Mouse (Mus musculus) c-Kit-negative CD71-positive TER-119-positive erythroid progenitor cells, embryonic 14.5 days (primary cell): Measurements from ENCODE around the gene Cdk10.
A peak's percentile ranks its signal among the peaks of the same experiment; 100 is the strongest.
"Not testable (repeated sequence)": the region's sequence is repeated elsewhere in the genome, so short reads cannot be mapped to it uniquely, and the experiment has no call there.

ENCODE experiments used
- DNase-seq: peaks from one replicate; pipeline ENCODE4 v3.0.0-alpha.2; 2013; ENCODE audit warnings: low read depth, low spot score

Gene Cdk10

DNA sequence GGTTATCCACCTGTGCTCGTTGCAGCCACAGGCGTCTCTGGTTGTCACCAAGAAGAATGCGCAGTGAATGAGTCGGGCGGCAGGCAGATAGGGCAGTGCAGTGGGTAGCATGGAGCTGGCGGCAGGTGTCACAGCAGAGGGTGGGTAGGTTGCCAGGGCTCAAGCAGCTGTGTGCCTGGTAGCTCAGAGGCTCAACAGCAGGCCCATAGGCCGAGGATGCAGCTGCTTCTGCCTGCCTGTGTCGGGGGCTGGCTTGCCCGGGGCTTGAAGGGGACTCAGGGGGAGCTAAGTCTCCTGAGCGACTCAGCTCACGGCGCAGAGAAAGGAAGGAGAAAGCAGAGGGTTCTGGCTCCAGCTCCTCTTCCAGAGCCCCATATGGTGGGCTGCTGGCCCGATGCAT is 8.7 kb downstream of the Cdk10 start:
- DNase-seq, result no peak

DNA sequence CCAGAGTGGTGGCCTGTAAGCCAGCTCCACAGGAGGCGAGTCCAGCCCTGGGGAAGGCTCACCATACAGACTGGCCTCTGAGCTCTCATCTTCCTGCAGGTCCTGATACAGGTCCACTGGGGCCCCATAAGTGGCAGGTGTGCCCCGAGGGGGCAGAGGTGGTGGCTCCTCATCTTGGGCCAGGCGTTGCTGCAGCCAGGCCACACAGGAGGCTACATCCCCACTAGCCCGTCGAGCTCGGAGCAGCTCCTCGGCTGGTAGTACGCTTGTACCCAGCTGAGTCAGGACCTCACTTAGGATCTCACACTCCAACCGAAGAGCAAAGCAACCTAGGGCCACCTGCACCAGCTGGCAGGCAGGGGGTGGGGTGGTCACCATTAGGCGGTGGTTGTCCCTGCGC is 9.1 kb downstream of the Cdk10 start:
- no peak for DNase-seq

DNA sequence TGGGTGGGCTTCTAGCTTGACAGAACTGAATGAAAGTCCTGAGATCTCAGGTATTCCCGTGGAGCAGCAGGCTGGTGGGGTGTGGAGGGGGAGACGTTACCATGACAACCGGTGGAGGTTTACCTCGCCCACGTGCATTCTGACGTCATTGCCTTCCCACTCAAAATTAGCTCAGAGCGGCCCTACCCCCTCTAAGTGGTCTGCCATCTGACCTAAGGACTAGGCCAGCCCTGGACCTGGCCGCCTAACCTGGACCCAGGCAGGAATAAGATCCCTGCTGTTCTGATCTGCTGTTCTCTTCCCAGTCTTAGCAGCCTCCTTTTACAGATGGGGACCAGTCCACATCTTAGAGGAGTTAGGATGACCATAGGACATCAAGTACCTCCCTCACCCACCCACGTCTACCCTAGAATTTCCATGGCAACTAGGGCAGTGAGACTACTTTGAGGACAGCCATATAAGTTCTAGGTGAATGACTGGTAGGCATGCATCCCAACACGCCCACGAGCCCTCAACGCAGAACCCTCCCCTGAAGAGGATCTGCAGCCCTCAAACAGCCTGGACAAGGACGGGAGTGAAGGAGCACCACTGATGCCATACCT is 10.4 kb downstream of the Cdk10 start:
- no peak for DNase-seq

DNA sequence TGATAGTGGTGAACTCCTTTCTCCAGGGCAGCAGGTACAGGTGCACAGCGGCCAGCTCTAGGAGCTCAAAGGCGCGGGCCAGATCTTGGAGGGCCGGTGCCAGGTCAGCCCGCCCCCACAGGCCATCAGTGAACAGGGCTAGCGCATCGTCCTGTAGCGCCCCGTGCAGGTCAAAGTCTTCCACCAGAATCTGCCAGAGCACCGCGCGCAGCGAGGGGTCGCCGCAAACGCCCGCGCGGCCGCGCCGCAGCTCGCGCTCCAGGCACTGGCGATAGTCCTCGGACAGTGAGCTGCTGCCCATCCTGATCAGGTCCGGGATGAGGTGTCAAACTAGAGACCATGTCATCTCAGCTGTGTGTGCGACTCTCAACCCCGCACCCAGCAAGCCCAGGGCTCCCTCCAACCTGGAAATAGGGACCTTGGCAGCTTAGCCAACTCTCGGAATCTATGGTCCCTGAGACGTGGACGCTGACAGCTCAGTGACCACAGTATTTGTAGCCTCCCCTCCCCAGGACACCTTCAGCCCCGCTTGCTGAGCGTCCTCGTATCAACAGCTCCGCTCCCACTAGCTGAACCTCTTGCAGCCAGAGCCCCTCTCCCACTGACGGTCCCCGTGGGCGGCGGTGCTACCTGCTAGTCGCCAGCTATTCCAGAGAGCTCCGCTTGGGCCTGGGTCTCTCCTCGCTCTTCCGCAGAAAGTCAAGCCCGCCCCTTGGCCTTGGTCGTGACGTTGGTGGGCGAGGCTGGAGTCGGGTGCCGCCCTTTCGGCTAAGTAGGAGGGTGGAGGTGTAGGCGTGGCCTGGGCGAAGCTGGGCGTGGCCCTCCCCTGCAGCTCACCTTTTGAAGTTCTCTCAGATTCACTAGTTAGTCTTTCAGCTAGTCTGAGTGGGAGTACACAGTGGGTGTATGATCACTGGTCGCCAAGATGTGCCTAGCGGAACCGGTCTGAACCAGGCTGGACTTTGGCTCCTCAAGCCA is 11.2 kb downstream of the Cdk10 start, which contains the start of gene Spata2l:
TSS of gene Spata2l (minus strand) at position 714 of the 978 bp plus-strand sequence.
- peak; percentile 61 for DNase-seq

DNA sequence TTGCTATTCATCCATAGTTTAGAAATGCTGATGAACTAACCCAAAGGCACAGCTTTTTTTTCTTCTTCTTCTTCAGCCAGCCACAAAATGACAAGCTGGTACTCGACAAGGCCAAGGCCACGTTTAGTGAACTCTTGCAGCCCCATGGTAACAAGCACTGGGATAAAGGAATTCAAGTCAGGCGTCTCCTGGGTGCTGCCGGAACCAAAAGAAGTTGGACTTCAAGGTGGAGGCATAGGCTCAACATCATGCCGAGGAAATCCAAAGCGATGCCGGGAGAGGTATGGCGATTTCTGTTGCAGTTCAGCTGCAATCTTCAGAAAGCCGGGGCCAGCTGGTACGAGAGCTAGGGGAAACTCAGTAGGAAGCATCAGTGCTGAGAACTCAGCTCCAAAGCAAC is 14.8 kb downstream of the Cdk10 start:
- DNase-seq, result no peak

DNA sequence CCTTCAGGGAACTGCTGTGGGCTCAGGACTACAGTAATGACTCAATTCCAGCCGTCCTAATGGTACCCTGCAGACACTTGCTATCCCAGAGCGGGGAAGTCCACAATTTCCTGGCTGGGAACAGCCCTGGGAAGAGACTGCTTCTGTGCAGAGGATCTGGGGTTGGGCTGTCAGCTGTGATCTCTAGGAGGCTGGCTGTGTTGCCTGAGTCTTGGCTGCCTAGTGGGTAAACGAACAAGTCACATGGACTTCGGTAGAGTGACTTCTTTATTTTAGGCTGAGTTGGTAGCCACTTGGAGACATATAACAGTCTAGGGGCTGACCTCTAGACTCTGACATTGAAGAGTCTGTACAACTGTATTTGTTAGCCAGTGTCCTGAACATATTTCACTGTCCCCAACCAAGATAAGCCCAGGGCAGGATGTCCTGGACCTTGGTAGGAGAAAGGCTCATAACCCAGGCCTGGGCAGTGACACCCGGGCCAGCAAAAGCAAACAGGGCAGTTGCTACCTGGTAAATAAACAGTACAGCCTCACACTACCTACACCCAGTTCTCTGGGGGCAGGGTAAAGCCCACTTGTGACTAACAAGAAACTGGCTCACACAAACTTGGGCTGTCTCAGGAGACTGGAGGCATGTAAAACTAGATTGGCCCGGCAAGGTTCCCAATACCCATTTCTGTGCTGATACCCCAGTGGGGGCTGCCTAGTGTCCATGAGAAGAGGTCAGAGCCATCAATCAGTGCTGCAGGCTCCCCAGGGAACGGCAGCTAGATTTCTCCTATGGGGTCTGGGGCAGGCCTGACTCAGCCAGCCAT is 17.7 kb downstream of the Cdk10 start:
- no peak for DNase-seq

DNA sequence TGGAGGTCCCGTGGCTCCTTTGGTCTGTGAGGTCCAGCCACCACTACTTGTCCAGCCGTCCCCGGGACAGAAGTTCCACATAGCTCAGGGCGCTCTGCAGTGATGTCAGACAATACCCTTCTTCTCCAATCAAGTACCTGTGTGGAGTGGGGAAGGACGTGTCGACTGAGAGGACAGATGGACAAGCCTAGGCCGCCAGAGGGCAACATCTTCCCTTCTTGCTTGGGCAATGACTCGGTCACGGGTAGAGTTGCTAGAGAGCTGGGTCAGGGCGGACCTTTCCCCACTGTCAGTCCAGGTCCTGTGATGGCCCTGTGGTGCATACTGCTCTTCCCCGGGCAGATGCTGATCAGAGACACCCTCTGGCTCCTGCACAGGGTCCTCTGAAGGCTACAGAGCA is 18.4 kb downstream of the Cdk10 start:
- no peak for DNase-seq

DNA sequence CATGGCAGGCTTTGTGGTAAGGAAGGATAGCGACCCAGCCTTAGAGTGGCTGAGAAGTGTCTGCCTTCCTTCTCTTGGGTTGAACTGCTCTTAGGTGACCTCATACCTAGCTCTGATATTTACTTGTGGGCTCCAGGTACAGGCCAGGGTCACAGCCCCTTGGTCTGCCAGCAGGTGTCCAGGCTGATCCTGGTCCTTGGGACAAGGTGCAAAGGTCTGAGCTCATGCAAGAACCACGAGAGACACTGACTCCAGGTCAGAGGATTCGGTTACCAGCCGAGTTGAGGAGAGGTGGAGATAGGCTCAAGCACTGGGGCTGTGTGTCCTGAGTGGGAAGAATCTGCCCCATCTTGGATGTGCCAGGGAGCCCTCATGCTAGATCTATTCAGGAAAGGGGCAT is 19.7 kb downstream of the Cdk10 start:
- DNase-seq, result no peak

DNA sequence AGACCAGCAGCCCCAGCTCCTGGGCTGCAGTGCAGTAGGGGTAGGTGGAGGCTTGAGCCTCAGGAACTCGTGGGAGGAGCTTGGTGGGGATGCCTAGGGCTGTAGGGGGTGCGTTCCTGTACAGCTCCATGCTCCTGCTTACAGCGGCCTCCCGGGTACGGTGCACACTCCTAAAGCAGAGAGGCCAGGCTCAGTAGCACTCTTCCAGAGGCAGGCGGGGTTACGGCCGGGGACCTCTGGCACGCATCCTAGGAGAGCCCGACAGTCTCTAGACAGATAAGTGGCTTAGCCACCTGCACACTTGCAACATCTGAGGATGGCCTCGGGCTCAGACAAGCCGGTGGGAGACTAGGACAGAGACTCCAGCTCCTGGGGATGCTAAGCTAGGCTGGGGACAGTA is 20.9 kb downstream of the Cdk10 start:
- DNase-seq, result no peak

DNA sequence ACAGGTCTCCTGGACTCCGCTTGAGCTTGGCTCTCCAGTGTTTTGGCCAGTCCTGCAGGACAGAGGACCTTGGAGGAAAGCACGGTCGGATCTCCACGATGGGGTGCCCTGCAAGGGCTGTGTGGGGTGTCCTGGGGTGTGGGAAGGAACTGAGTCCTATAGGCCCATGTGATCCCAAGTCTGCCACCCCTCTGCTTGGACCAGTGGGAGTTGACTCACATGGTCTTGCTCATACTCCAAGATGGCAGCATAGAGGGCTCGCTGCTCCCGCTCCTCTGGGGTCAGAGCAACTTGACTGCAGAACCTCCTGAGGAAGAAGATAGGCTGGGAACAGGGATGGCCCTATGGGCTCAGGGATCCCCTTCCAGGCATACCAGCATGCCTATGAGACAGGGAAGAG is 23.1 kb downstream of the Cdk10 start:
- DNase-seq, result no peak

DNA sequence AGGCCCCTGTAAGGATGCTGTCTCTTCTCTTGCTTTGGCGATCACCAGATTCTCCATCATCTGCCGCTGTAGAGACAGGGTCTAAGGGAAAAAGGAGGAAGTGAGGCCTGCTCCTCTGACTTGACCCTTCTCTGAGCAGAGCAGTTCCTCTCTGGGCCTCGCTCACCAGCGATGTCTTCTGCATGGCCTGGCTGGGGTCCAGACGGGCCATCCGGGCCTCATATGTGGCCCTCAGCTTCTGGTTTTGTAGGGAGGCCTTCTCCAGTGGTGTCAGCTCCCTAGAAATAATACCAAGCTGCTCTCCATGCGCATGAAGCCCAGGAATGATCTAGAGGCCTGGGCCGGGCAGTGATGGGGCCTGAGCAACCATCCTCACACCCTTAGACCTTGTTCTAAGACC is 24.0 kb downstream of the Cdk10 start:
- DNase-seq, result no peak

DNA sequence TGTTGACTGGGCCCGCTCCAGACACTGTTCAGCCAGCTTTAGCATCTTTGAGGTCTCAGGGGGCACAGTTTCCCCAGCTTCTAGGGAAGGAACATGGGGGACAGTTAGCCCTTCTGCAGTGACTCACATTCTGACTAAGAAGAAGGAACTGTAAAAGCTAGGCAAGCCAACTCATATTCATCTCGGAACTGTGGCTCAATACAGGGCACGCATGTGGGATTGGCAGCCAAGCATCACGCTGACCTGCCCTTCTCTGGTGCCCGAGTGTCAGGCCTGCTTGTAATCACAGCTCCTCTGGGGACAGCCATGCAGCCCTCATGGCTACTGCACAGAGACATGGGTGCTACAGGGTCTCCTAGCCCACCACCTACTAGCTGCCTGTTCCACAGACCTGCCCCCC is 26.3 kb downstream of the Cdk10 start:
- no peak for DNase-seq

DNA sequence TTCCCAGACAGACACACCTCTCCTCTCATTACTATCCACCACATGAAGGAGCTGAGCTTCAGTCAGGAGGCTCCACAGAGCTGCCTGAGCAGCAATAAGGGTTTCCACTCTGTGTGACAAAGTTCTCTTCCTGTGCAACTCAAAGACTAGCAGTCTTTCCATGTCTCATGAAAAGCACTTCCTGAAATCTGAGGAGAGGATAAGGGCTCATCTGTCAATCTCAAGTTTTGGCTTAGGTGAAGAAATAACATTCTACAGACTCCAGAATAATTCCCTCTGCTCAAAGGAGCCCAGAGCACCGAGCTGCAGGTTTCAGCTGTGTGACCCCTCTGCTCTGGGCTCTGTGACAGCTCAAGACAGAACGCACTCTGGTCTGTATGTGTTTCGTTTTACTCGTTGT is 28.3 kb downstream of the Cdk10 start:
- no peak for DNase-seq

DNA sequence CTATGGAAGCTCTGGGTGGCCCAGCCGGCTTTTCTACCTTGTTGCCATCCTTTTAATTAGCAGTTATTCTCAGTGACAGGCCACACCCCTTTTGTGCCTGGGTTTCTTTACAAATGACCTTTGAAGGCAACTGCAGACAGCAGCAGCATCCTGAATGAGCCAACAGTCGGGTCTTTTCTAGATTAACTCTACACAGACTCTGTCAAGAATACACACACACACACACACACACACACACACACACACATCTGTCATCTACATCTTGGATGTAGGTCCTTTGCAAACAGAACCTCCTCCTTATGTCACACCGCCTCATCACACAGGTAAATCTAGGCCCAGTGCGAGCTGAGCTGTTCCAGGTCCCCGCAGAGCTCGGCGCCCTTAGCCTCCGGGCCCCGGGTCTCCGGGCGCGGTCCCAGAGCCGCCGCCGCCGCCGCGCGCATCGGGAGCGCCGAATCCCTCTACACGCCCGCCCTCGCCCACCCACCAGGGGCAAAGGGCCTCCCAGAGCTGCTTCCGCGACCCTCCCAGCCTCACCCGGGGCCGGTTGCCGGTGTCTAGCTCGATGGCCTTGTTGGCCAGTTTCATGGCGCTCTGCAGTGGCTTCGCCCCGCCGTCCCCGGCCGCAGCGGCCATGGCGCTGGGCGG is 28.9 kb downstream of the Cdk10 start:
- no peak for DNase-seq

DNA sequence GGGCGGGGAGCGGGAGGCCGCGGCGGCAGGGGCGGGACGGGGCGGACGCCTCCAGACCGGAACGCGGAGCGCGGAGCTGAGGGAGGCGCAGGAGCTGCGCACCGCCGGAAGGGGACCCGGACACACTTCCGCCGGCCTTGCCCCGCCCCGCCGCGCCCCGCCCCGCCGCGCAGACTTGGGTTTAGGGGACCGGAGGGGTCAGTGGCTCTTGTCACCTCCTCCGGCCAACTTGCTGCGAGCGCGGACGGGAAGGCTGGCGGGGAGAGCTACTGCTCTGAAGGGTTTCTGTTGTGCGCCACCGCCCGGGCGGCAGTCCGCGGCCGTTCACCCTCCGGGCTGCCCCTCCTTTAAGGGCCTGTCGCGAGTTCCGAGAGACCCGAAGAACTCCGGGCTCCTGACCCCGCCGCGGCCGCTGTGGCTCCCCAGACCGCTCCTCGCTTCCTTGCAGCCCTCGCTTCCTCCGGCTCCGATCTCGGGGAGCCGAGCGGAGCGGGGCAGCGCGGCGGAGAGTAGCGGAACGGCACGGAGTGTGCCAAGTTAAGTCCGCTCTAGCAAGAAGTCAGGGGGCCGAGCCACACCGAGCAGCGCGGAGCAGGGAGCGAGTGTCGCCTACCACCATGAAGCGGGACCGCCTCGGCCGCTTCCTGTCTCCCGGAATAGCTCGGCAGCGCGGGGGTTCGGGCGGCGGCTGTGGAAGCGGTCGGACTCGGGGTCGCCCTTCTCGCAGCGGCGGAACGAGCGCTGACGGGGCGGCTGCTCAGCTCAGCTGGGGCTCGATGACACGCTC is 29.6 kb downstream of the Cdk10 start, which contains the start of the genes Zfp276 and Vps9d1:
TSS of gene Zfp276 (plus strand) at position 97 of the 787 bp plus-strand sequence.
TSS of gene Vps9d1 (minus strand) at position 250 of the 787 bp plus-strand sequence.
- DNase-seq, result peak; percentile 74

DNA sequence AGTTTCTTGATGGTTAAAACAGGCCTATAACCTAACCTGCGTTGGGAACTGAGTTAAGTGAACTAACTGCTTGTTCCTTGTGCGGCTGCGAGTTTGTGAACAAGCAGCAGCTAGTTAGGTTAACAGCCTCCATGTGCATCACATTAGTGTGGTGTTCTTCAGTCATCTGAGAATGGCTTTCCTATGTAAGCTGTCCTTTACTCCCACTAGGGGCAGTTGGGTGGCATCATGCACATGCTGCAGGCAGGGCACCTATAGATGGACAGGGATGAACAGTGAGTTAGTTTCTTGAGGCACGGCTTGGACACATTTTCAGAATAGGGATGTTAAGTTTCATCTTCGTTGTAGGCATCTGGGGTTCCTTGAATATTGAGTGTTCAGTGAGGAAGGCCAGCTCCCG is 30.5 kb downstream of the Cdk10 start:
- DNase-seq, result no peak

DNA sequence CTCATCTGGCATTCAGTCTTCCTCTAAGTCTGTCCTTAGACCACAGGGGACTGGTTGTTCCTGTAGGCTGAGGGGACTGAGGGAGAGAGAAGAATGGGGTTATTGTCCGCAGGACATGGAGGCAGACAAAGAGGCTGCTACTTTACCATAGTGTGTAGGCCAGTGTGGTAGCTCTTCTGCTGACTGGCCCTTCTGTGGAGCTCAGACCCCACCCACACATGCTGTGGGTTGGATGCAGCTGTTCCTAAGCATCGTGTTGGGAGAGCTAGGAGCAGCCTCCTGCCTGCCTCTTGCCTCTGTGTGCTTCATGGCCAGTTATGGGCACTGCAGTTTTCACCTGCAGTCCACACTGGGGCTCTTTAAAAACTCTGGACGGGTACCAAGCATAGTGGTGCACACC is 32.5 kb downstream of the Cdk10 start:
- no peak for DNase-seq

DNA sequence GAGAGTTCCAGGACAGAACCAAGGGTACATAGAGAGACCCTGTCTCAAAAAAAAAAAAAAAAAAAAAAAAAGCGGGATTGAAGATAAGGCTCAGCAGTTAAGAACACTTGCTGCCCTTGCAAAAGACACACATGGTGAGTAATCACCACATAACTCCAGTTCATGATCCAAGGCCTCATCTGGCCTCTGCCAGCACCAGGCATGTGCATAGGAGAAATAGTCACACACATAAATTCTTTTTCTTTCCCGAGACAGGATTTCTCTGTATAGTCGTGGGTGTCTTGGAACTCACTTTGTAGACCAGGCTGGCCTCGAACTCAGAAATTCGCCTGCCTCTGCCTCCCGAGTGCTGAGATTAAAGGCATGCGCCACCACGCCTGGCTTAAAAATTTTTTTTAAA is 33.0 kb downstream of the Cdk10 start:
- not testable (repeated sequence) for DNase-seq

DNA sequence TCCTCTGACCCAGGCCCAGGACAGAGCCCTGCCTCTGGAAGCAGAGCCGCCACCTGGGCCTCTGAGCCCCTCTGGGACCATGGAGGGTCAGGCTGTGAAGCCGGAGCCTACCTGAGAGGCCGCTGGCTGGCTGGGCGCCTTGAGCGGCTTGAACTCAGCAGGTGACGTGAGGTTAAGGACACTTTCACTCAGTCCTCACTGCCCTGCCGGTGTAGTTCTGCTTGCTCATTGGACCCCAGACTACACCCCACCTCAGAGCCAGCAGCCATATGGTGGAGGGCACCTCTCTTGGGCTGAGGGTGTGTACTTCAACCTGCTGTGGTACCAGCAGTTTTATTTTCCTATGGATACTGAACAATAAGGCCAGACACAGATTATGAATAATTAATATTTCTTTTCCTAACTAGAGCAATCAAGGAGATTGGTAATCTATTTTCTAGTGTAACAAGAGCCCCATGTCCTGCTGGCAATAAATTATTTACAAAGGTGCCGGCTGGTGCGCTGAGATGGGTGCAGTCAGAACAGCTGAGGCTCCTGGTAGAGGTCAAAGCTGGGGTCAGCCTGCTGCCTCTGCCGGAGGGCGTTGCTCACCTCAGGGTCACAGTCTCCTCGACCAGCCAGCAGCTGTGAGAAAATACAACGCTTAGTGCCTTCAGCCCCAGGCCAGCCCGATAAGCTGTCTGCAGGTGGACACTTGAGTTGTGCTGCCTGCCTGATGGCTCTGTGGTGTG is 43.4 kb downstream of the Cdk10 start:
- no peak for DNase-seq

DNA sequence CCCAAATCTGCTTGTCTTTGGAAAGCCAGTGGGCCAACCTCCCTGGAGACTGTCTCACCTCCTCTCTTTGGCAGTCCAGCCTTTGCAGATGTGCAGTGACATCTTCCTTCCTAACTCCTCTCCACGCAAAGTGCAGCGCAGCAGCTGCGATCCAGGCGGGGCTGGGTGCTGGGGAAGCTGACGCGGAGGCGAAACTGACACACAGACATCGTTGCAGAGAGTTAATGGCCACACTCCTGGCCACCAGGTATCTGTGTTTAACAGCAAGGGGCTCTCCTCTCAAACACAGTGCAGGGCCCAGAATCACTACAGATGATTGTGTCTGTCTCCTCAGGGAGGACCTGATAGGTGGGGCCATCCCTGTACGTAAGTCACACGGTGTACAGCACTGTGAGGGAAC is 46.5 kb downstream of the Cdk10 start:
- DNase-seq, result no peak
